Mouse (Mus musculus) stomach, postnatal 0 days (tissue): Measurements from ENCODE around the gene Ap5z1. TPM values are rescaled to one million over a fixed set of nuclear protein-coding genes. Genes with fewer than 3 reads are reported as not detected.
A peak's percentile ranks its signal among the peaks of the same experiment; 100 is the strongest.

Experiments used
- ATAC-seq: fragments of 200-750 bp; cut with Nextera tagmentation; 2 replicates; pipeline ENCODE4 v1.8.0; 2017; ENCODE audit not compliant: low FRiP score, low TSS enrichment
- DNase-seq: peaks from one replicate; pipeline ENCODE4 v3.0.0-alpha.2; 2016; ENCODE audit warnings: low spot score
- H3K27ac ChIP-seq: fragments of 300-500 bp; sonication (generic); replicated peaks from 2 replicates; pipeline ENCODE4 v1.5.1; 2014; ENCODE audit warnings: mild to moderate bottlenecking, control low read depth
- H3K27me3 ChIP-seq: fragments of 300-500 bp; sonication (generic); 2 replicates; pipeline ENCODE4 v1.6.1; 2014; ENCODE audit warnings: low read length; ENCODE audit not compliant: control insufficient read depth, insufficient read depth
- H3K36me3 ChIP-seq: fragments of 300-500 bp; sonication (generic); 2 replicates; pipeline ENCODE4 v1.6.1; 2014; ENCODE audit warnings: low read length, mixed read lengths; ENCODE audit not compliant: control insufficient read depth, insufficient read depth
- H3K4me1 ChIP-seq: fragments of 300-500 bp; sonication (generic); replicated peaks from 2 replicates; pipeline ENCODE4 v1.6.1; 2014; ENCODE audit warnings: antibody characterized with exemption; ENCODE audit not compliant: control insufficient read depth, insufficient read depth
- H3K4me2 ChIP-seq: fragments of 300-500 bp; sonication (generic); replicated peaks from 2 replicates; pipeline ENCODE4 v1.6.1; 2014; ENCODE audit warnings: low read depth, mild to moderate bottlenecking, control low read depth, moderate library complexity
- H3K4me3 ChIP-seq: fragments of 300-500 bp; sonication (generic); 2 replicates; pipeline ENCODE4 v1.5.1; 2014; ENCODE audit warnings: low read depth, low read length, control low read depth
- H3K9ac ChIP-seq: fragments of 300-500 bp; sonication (generic); 2 replicates; pipeline ENCODE4 v1.6.1; 2014; ENCODE audit warnings: mild to moderate bottlenecking, low read length, control low read depth, mixed read lengths
- H3K9me3 ChIP-seq: fragments of 300-500 bp; sonication (generic); 2 replicates; pipeline ENCODE4 v1.6.1; 2016; ENCODE audit warnings: low read length; ENCODE audit not compliant: control insufficient read depth
- CTCF ChIP-seq: IDR thresholded peaks from 2 replicates; pipeline ENCODE4 v1.5.1; 2016; ENCODE audit warnings: antibody characterized with exemption, low read depth, mild to moderate bottlenecking, moderate library complexity
- EP300 ChIP-seq: optimal IDR thresholded peaks from 2 replicates; pipeline ENCODE3; 2016; ENCODE audit warnings: antibody characterized with exemption
- WGBS: fragments of 180-500 bp; shearing (Covaris S2); extraction: QIAGEN DNeasy Blood & Tissue Kit; methylation state at CpG from one replicate; pipeline ENCODE4 v1.1.7; 2014; 5-methylcytosine and 5-hydroxymethylcytosine counted together
- polyA plus RNA-seq: library from polyadenylated mRNA; unstranded; fragments of >200 nt; fragmentation: Nextera tagmentation; extraction: Ambion mirVana; gene quantifications from 2 replicates; pipeline ENCODE4 v1.2.1, GENCODE M21; 2015

Gene Ap5z1
- polyA plus RNA-seq, 1 experiment from 2014 or later, result 4.2 TPM

- DNase-seq (no peak), ATAC-seq (no peak)
- no peak overlapping the region for H3K4me2 ChIP-seq
- H3K9me3 ChIP-seq, result no peaks in the 10 kb centered on the region
- WGBS, result 94% methylated on average over 13 of the region's 13 CpGs
- TF ChIP-seq CTCF (no peak), EP300 (no peak)
- H3K4me1 ChIP-seq, result no peaks in the 10 kb centered on the region
- no peaks in the 10 kb centered on the region for H3K27me3 ChIP-seq
- H3K4me3 ChIP-seq, result no peak overlapping the region
- H3K27ac ChIP-seq, result no peak overlapping the region
- peaks cover 51% of the 10 kb centered on the region for H3K36me3 ChIP-seq
- H3K9ac ChIP-seq, result no peak overlapping the region
Measured at GRCm38 (mm10) chr5:142453742-142454141, 10.0 kb upstream of the Ap5z1 start.

- Histone ChIP-seq H3K4me3 (no peak overlapping the region), H3K4me1 (no peaks in the 10 kb centered on the region), H3K4me2 (no peak overlapping the region), H3K9me3 (no peaks in the 10 kb centered on the region), H3K9ac (no peak overlapping the region), H3K36me3 (peaks cover 36% of the 10 kb centered on the region), H3K27ac (no peak overlapping the region), H3K27me3 (no peaks in the 10 kb centered on the region)
- 58% methylated on average over 15 of the region's 15 CpGs for WGBS
- no peak for TF ChIP-seq EP300
- TF ChIP-seq CTCF, result no peak
- ATAC-seq, result no peak
- DNase-seq, result no peak
Measured at GRCm38 (mm10) chr5:142456318-142456717, 7.4 kb upstream of the Ap5z1 start.

- TF ChIP-seq EP300 (no peak), CTCF (no peak)
- 0 out of 2 replicates have a peak overlapping the region, but pooled peaks have one; percentile 23 for H3K9ac ChIP-seq
- WGBS, result 35% methylated on average over 10 of the region's 10 CpGs
- DNase-seq, result no peak
- no peak overlapping the region for H3K4me3 ChIP-seq
- H3K4me2 ChIP-seq, result no peak overlapping the region
- H3K4me1 ChIP-seq, result no peaks in the 10 kb centered on the region
- H3K9me3 ChIP-seq, result no peaks in the 10 kb centered on the region
- H3K36me3 ChIP-seq, result peaks cover 35% of the 10 kb centered on the region
- ATAC-seq, result no peak
- no peak overlapping the region for H3K27ac ChIP-seq
- no peaks in the 10 kb centered on the region for H3K27me3 ChIP-seq
Measured at GRCm38 (mm10) chr5:142457345-142457744, 6.4 kb upstream of the Ap5z1 start.

GRCm38 (mm10) chr5:142458791-142459557 lies 4.8 kb upstream of the Ap5z1 start:
- no peak overlapping the region for H3K4me3 ChIP-seq
- H3K9ac ChIP-seq, result no peak overlapping the region
- no peaks in the 10 kb centered on the region for H3K9me3 ChIP-seq
- TF ChIP-seq CTCF (no peak), EP300 (no peak)
- H3K27me3 ChIP-seq, result no peaks in the 10 kb centered on the region
- ATAC-seq (no peak), DNase-seq (no peak)
- peaks cover 28% of the 10 kb centered on the region for H3K36me3 ChIP-seq
- H3K27ac ChIP-seq, result no peak overlapping the region
- H3K4me1 ChIP-seq, result no peaks in the 10 kb centered on the region
- H3K4me2 ChIP-seq, result no peak overlapping the region
- WGBS, result 80% methylated on average over 17 of the region's 17 CpGs

GRCm38 (mm10) chr5:142459834-142460233 lies 3.9 kb upstream of the Ap5z1 start:
- peaks cover 21% of the 10 kb centered on the region for H3K36me3 ChIP-seq
- no peaks in the 10 kb centered on the region for H3K27me3 ChIP-seq
- DNase-seq, result no peak
- WGBS, result 68% methylated on average over 5 of the region's 5 CpGs
- H3K4me2 ChIP-seq, result no peak overlapping the region
- no peak overlapping the region for H3K4me3 ChIP-seq
- no peaks in the 10 kb centered on the region for H3K9me3 ChIP-seq
- no peak overlapping the region for H3K27ac ChIP-seq
- H3K9ac ChIP-seq, result no peak overlapping the region
- TF ChIP-seq EP300 (no peak), CTCF (no peak)
- no peak for ATAC-seq
- no peaks in the 10 kb centered on the region; the same call in 1 of the 2 replicates for H3K4me1 ChIP-seq

GRCm38 (mm10) chr5:142461942-142462640 lies 1.7 kb upstream of the Ap5z1 start:
- no peaks in the 10 kb centered on the region; the same call in 1 of the 2 replicates for H3K4me1 ChIP-seq
- H3K36me3 ChIP-seq, result peaks cover 10% of the 10 kb centered on the region; the same call in 1 of the 2 replicates
- H3K27me3 ChIP-seq, result no peaks in the 10 kb centered on the region
- TF ChIP-seq CTCF, result no peak
- no peak for TF ChIP-seq EP300
- no peak overlapping the region for H3K27ac ChIP-seq
- H3K4me2 ChIP-seq, result no peak overlapping the region
- H3K9me3 ChIP-seq, result no peaks in the 10 kb centered on the region
- DNase-seq, result no peak
- no peak overlapping the region for H3K4me3 ChIP-seq
- ATAC-seq, result no peak
- 95% methylated on average over 7 of the region's 7 CpGs for WGBS
- H3K9ac ChIP-seq, result no peak overlapping the region
